Mouse (Mus musculus): ENCODE measurements at regions not wholly inside any gene's neighbourhood (a gene's known extent, or its start where the extent isn't known, plus 50 kb on each side); places are given as distances from the start of the nearest gene placed in this dataset.

DNA sequence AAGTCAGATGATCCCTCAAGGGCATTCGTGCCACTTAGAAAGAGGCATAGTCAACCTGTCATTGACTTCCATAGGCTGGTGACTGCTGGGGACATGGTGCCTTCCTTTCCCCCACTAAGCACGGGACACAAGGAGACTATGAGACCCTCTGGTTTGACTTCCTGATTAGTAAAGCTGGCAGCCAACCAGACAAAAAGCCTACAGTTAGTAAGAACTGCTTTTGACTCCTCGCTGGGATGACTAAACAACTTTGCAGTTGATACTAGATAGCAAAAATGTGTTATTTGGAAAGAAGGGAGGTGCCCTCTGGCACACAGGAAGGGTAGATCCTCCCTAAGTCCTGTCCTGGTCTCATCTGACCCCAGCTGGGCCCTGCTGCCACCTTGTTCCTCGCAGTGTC lies 95.0 kb upstream of the Runx1 start:
- no peak for TF ChIP-seq CTCF (IDR thresholded peaks at IDR 0.05; ENCODE audit: low read depth)
- no peak for TF ChIP-seq EP300 (IDR thresholded peaks at IDR 0.05; ENCODE audit: low read depth)
